Mouse (Mus musculus) E14TG2a.4 (cell line): ENCODE measurements around the gene Chrm1.
"Not testable (repeated sequence)": the region's sequence is repeated elsewhere in the genome, so short reads cannot be mapped to it uniquely, and the experiment has no call there.

Experiments
- H3K27me3 ChIP-seq: 2 replicates; pipeline ENCODE4 v1.6.1; 2014; ENCODE audit warnings: low read length, control low read depth; ENCODE audit not compliant: insufficient read depth
- H3K36me3 ChIP-seq: 2 replicates; pipeline ENCODE4 v1.6.1; 2014; ENCODE audit warnings: low read length, control low read depth; ENCODE audit not compliant: insufficient read depth
- H3K4me1 ChIP-seq: replicated peaks from 2 replicates; pipeline ENCODE4 v1.6.1; 2014; ENCODE audit warnings: low read depth, low read length, control low read depth
- H3K4me3 ChIP-seq: replicated peaks from 2 replicates; pipeline ENCODE4 v1.5.1; 2014; ENCODE audit warnings: mild to moderate bottlenecking, low read length
- H3K9me3 ChIP-seq: 2 replicates; pipeline ENCODE4 v1.6.1; 2014; ENCODE audit warnings: low read length, control low read depth
- CTCF ChIP-seq: conservative IDR thresholded peaks from 2 replicates; pipeline ENCODE4 v1.5.1; 2014; ENCODE audit warnings: low read length
- NANOG ChIP-seq: IDR thresholded peaks from 2 replicates; pipeline ENCODE4 v1.6.1; 2014; ENCODE audit warnings: borderline replicate concordance, low read length, mixed read lengths
- POU5F1 ChIP-seq: IDR thresholded peaks from 2 replicates; pipeline ENCODE4 v1.6.1; 2014; ENCODE audit warnings: low read length, borderline replicate concordance

Chrm1 gene

DNA sequence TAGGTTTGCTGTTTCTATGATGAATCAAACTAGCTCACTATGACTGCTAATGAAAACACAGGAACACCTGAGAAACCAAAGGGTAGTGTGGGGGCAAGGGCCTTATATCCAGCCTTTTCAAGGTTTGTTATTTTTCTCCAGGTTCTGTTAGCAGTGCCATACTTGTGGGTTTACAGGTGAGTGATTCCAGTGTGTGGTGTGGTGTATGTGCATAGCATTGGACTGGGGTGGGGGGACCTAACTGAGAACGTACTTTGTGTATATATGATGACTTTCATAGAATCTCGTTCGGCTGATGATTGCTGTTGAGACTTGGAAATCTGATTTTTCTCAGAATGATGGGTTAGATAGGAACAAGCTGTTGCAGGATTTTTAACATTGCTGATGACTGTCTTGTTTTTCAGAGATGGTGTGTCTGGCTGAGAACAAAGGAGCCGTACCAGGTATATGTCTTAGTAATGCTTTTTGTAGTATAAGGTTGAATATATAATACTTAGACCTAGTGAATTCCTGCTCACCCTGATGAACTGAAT lies 61.6 kb downstream of the Chrm1 start:
- H3K36me3 ChIP-seq = peaks cover 41% of the 10 kb centered on the region
- no peaks in the 10 kb centered on the region for H3K27me3 ChIP-seq
- TF ChIP-seq CTCF = no peak
- no peak for TF ChIP-seq NANOG
- no peak for TF ChIP-seq POU5F1
- H3K4me1 ChIP-seq = peaks cover 32% of the 10 kb centered on the region
- peak overlapping the region; percentile 93 for H3K4me3 ChIP-seq
- no peaks in the 10 kb centered on the region for H3K9me3 ChIP-seq

DNA sequence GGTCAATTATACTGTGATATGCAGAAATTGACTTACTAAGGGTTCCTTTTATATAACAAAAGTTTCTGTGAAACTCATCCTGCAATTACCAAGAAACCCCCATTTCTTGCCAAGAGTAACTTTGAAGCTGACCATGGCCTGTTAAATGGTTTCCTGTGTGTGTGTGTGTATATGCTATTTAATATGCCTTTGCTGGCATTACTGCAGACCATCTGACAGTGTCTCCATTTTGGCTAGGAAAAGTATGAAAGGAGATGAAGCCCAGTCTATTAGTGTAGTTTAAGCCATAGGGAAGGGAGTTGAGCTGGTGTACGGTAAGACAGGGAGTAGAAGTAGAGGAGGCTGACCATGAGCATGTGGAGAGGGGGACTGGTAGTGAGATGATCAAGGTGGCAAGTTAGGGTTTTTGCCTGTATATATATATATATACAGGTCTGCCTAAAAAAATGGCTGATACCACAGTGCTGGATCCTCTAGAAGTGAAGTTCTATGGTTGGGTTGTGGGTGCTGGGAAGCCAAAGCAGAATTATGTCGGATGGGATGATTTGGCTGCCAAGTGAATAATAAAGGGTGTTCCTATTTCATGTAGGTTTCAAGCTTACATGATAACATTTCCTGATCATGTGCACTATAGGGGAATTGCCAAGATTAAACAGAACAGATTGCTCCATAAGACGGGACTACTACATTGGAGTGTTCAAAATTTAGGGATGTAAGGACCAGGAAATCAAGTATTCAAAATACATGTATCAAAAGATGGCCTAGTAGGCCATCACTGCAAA lies 63.2 kb downstream of the Chrm1 start:
- peaks cover 17% of the 10 kb centered on the region for H3K4me1 ChIP-seq
- no peaks in the 10 kb centered on the region for H3K27me3 ChIP-seq
- H3K4me3 ChIP-seq = peak overlapping the region; percentile 93
- TF ChIP-seq NANOG (no peak), CTCF (no peak)
- peaks cover 36% of the 10 kb centered on the region for H3K36me3 ChIP-seq
- no peaks in the 10 kb centered on the region for H3K9me3 ChIP-seq

DNA sequence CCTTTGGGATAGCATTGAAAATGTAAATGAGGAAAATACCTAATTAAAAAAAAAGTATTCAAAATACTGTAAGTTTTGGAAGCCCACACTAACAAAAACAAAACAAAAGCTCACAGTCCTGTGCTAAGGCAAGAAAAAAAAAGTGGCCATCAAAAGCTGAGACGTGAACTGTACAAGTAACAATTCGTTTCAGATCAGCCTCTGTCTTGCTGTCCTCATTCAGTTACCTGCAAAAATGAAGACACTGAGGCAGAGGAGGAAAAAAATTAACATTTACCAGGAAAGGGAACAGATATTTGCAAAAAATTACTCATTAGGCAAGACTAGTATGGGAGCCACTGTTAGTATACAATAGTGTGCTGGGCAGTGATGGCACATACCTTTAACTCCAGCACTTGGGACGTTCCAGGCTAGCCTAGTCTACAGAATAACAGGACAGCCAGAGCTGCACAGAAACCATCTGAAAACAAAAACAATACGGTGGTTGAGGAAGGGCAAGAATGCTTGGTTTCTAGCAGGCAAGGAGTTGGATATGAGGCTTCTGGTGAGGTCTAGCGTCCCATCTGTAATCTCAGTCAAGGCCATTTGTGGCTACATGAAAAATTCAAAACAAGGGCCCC lies 64.0 kb downstream of the Chrm1 start:
- Histone ChIP-seq H3K4me1 (peaks cover 12% of the 10 kb centered on the region; the same call in 1 of the 2 replicates), H3K4me3 (no peak overlapping the region), H3K9me3 (peaks cover 3% of the 10 kb centered on the region), H3K27me3 (no peaks in the 10 kb centered on the region), H3K36me3 (peaks cover 36% of the 10 kb centered on the region)
- no peak for TF ChIP-seq NANOG
- TF ChIP-seq POU5F1 = no peak
- no peak for TF ChIP-seq CTCF

DNA sequence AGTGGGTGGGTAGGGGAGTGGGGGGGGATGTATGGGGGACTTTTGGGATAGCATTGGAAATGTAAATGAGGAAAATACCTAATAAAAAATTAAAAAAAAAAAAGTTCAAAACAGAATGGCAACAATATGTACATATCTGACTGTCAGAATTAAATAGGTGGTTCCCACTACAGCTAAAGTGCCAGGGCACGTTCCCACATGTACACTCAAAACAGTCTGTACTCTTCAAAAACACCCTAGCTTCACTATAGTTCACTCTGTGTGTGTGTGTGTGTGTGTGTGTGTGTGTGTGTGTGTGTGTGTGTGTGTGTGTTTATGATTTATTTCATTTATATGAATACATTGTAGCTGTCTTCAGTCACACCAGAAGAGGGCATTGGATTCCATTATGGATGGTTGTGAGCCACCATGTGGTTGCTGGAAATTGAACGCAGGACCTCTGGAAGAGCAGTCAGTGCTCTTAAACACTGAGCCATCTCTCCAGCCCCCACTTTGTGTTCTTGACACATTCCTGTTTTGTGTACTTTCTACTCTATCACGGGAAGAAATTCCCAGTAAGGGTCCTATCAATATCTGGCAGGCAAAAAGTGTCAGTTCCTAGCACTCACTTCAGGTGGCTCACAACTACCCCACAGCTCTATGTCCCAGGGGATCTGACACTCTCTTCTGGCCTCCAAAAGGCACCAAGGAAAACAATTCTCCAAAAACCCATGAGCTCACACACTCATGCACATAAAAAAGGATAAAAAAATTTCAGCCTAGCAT lies 64.9 kb downstream of the Chrm1 start:
- not testable (repeated sequence) for H3K4me3 ChIP-seq, H3K9me3 ChIP-seq, H3K27me3 ChIP-seq
- Histone ChIP-seq H3K4me1 (peaks cover 12% of the 10 kb centered on the region; the same call in 1 of the 2 replicates), H3K36me3 (peaks cover 36% of the 10 kb centered on the region)
